Mouse (Mus musculus) heart, postnatal 10 days (tissue): ENCODE measurements at regions not wholly inside any gene's neighbourhood (a gene's known extent, or its start where the extent isn't known, plus 50 kb on each side); places are given as distances from the start of the nearest gene placed in this dataset.
"Not testable (repeated sequence)": the region's sequence is repeated elsewhere in the genome, so short reads cannot be mapped to it uniquely, and the experiment has no call there.

Source experiments
- DNase-seq, 2 experiments: peaks; one replicate each; pipeline ENCODE4 v3.0.0; 2021
- intact Hi-C: fragments of 180-260 bp; cut with DNase I; formaldehyde crosslinking; loops from one replicate; pipeline ENCODE4 v1.15.1; 2025

DNA sequence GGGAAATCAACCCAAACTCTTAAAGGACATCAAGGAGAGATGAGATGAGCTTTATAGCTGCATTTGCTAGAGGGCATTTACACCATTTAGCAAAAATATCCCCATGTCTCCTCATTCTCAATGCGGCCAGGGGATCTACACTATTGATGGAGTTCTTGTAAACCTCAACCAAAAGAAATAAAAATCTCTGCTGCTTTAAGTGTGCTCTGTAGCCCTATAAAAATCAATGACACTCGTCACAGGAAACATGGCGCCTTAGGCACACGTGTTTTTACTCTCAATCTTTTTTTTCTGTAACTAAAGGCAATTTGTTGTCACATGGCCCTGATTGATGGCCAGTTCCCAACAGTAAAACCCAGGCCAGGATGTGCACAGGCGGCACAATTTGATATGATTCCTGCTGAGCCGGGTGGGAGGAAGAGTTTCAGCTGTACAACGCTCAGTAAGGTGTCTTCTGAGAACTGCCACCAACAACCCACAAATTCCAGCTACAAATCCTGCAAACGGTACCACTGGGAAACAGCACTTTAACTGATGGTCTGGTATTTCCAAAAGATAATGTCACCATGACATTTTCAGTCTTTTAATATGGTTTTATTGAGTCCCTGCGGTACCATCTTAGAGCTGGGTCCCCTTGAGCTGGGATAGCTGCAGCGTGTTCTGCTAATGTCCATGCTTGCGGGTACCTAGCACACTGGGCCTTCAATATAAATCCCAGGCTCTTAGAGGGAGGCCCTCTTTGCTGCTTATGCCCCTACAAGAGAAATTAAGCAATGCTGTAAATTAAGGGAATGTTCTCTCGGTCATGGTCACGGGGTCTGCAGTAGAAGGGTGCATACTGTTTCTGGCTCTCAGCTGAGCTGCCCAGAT is 78.8 kb downstream of the Tpbg start:
- intact Hi-C loops = no loop called here
- no peak for DNase-seq

GRCm38 (mm10) chr9:85925259-85925658 is 83.1 kb downstream of the Tpbg start:
- DNase-seq = no peak
- intact Hi-C loops = no loop called here

DNA sequence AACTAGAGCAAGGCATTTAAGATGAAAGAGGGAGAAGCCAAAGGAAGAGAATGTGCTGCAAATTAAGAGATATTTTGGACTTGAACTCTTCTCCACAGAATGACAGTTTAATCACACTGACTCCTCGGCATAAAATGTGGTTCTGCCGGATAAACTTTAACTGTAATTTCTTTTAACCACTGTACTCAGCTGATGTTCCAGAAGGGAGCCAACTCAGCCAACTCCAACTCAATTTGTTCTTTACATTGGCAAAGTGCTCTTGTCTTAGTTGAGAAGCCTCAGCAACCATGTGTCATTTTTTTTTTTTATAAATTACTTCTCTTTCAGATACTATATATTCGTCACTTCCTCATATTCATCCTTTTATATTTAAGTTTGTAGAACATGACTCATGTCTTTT is 90.0 kb downstream of the Tpbg start:
- DNase-seq = no peak
- intact Hi-C loops = no loop called here

DNA sequence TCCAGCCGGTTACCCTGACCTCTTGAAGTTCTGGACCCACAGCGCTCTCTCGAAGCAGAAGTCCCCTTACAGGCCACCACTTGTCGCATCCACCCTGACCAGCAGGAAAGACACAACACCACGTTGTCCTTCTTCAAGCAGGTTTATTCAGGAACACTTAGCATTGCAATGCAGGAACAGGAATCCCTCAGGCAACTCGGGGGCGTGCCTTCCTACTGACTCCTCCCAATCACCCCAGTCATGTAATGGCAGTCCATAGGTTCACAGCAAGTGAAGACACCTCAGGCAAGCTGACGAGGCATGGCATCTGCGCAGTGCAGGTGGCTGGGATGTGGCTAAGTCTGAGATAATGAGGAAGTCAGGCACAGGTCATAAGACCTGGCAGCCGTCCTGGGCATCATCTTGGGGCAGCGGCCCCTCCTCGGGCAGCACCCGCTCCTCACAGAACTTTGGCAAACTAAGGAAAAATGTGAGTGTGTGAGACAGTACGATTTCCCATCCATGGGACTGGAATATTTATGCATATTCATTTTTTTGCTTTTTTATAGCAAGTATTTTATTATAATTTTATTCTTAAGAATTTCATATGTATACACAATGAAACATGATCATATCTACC is 101.0 kb downstream of the Tpbg start:
- DNase-seq, intact Hi-C loops: not testable (repeated sequence)

DNA sequence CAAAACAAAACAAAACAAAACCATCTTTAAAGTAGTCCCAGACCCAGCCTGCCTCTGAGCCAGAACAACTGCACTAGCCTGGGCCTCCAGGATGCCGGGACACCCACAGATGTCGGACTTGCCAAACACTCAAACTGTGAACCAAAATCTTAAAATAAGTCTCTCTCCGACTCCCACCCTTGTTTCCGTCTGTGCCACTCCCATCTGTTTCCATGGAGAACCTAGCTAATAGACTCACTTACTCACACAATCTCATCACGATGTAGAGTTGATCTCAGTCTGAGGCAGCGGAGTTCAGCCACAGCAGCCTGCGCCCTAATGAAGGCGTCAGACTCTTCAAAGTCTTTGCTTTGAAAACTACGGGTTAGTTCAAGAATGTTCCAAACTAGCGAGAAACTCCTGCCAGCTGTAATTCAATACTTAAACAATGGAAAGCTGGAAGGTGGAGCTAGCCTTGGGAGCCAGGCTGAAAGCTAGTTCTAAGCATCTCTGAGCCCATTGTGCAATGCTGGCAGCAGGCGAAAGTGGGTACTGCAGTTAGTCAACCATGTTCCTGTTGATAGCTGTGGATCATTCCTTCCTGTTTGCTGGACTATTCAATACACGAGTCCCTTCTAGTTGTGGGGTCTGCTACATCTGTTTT is 106.4 kb downstream of the Tpbg start:
- intact Hi-C loops = no loop called here
- no peak for DNase-seq

GRCm38 (mm10) chr9:85951777-85952176 is 109.6 kb downstream of the Tpbg start:
- intact Hi-C loops = no loop called here
- no peak for DNase-seq

- intact Hi-C loops = no loop called here
- no peak for DNase-seq
Observed at GRCm38 (mm10) chr9:85970076-85970475, 127.9 kb downstream of the Tpbg start.

DNA sequence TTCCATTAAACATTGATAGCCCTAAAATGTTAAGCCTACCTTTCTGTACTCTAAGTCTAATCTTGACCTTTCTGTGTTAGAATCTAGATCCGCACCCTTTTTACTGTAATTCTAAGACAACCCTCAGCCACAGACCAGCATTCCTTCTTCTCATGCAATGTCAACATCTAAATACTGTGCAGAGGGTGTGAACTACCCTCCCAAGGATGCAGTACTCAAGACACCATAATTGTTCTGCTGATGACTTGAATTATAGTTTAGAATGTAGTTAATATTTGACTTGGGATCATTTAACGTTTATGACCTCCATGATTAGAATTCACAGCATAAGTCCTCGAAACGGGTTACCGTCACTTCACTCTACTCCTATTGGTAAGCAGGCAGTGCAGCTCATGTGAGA is 139.2 kb downstream of the Tpbg start:
- intact Hi-C loops = no loop called here
- DNase-seq = no peak

DNA sequence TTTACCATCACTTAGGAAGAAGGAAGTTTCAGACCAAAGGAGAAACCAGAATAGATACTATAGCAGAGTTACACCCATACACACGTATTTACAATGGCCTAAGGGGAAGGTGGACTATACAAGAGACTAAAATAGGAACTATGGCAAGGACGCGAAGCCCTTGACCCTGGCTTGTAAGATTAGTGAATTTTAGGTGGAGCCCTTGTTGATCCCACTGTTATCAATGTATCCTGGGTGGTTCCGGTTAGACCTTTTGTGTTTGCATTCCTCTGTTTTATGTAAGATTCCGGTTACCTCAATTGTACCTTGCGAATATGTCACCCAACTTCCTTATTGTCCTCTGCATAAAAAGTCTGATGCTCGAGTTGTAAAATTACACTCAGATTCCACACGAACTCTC is 141.3 kb downstream of the Tpbg start:
- intact Hi-C loops, DNase-seq: not testable (repeated sequence)

DNA sequence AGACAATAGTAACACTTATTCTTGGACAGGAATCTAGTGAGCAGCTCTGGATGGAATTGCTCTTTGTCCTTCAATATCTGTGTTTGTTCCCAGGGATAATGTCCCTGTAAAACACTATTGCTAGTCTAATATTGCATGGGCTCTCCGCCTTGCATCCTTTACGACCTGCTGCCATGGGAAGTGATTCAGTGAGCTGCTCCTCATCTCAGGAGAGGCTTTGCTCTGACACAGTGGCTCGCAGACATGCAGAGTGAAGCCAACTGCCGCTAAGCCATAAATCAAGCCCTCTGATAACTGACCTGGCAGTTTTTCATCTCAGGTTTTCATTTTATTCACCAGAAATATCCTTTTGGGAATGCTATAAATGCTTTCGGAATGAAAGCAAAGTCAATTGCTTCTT is 143.5 kb downstream of the Tpbg start:
- no peak for DNase-seq
- intact Hi-C loops = no loop called here

GRCm38 (mm10) chr9:85986142-85986541 is 144.0 kb downstream of the Tpbg start:
- DNase-seq = no peak
- intact Hi-C loops = no loop called here

GRCm38 (mm10) chr9:86002996-86003395 is 160.8 kb downstream of the Tpbg start:
- intact Hi-C loops = no loop called here
- DNase-seq = no peak

- no peak for DNase-seq
- intact Hi-C loops = no loop called here
Observed at GRCm38 (mm10) chr9:86011661-86012060, 169.5 kb downstream of the Tpbg start.

DNA sequence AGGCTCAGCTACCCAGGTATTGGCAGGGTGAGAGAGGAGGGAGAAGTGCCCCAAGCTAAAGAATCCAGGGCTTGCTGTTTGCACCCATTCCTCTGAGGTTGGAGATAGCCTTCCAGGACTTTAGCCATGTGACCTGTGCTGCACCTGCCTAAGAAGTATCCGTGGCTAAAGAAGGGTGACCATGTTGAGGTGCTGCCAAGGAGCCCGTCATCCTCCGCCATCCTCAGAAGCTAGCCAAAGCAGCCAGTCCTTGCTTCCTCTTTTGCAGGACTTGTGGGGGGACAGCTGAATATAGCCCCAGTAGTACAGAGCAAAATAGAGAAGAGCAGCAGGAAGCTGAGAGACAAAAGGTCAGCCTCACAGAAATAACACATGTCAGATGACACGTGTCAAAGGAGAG is 173.7 kb downstream of the Tpbg start:
- intact Hi-C loops = no loop called here

DNA sequence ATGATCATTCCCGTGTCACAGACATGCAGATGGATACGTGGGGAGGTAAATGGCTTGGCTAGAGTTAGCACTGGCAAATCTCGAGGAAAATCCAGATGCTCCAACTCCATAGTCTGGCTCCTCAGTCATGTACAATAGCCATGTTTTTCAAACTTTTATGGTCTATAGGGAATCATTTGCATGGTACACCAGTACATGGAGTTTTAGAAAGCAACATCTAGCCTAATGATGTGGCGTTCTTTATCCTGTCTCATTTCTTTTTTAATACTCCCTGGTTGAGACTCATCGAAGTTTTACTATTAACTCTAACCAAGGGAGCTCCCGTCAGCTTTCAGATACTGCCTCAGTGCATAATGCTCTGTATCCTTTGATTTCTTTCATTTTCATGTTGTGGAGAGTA is 178.0 kb downstream of the Tpbg start:
- no peak for DNase-seq
- intact Hi-C loops = no loop called here

More for the DNA sequence above, 173.7 kb downstream of the Tpbg start:
- DNase-seq = no peak

DNA sequence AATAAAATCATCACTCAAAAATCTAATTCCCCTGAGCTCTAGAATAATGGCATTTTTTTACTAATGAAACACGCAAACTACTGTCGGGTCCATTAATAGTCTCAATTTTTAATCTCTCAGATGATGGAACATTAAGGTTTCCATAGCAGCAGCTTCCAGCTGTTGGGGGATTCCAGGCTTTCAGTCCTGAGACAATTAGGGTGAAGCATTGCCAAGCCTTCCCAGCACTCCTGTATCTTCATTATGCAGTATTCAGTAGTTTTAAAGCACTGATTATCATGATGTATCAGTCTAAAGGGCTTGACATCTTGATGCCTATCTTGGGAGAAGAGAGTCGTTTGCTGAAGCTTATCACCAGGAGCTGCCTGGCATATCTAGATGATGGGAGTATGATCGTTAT is 178.6 kb downstream of the Tpbg start:
- no peak for DNase-seq
- intact Hi-C loops = no loop called here

GRCm38 (mm10) chr9:86030738-86031137 is 188.6 kb downstream of the Tpbg start:
- DNase-seq = no peak
- intact Hi-C loops = no loop called here

GRCm38 (mm10) chr9:86044098-86044497 is 201.9 kb downstream of the Tpbg start:
- DNase-seq = no peak
- intact Hi-C loops = no loop called here

- intact Hi-C loops = no loop called here
- DNase-seq = no peak
Observed at GRCm38 (mm10) chr9:86058116-86058515, 215.9 kb downstream of the Tpbg start.

DNA sequence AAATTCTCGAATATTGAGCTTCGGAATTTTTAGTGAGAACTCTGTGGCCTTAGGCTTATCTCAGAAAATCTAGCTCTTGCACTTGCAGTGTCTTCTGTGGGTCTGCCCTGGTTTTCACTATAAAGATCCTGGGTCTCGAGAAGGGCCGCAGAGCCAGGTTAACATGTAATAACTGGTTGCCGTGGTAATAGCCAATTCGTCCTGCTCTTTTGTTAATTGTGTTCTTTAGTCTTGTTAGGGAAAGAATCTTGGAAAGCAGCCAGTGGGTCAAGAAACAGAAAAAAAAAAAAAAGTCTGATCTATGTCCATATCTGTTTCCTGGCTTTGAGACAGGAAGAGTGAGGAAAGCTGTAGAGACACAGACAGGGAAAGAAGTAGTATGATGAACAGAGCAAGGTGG is 217.9 kb downstream of the Tpbg start:
- DNase-seq = no peak
- intact Hi-C loops = no loop called here

GRCm38 (mm10) chr9:86061230-86061629 is 219.1 kb downstream of the Tpbg start:
- no peak for DNase-seq
- intact Hi-C loops = no loop called here

DNA sequence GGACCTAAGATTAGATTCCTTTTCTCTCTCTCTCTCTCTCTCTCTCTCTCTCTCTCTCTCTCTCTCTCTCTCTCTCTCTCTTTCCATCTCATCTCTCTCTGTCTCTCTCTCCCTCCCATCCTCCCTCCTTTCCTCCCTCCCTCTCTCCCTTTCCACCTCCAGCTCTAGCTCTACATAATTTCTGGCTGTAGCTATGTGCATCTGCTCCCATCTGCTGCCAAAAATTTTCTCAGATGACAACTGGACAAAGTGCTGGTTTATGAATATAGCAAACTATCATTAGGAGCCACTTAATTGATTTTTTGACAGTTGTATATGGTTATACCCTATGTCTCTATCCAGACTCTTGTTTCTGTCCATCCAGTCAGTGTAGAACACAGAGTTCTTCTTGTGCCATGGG is 237.1 kb downstream of the Tpbg start:
- no peak for DNase-seq
- intact Hi-C loops = no loop called here
